Mouse (Mus musculus): ENCODE data around the gene Fam184a.
"Not testable (repeated sequence)": the region's sequence is repeated elsewhere in the genome, so short reads cannot be mapped to it uniquely, and the experiment has no call there.

Fam184a gene

DNA sequence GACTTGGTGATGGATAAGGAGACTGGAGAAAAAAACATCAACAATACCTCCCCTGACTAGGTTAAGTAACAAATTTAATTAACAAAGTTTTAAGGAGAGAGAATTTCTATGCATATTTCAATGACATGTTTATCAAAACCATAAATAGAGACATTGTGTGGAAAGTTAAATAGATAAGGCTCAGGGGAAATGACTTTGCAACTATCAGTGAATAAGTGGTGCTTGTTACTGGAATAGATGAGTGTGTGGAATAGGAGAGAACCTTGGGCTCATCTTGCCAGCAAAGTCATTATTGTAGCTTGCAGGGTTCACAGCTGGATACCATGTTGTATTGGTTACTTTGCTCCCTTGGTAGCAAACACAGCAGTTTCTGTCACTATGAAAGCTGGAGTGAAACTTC is 59.7 kb downstream of the Fam184a start:
- no peak for DNase-seq (ENCODE audit: extremely low read depth, insufficient read length, low spot score)

DNA sequence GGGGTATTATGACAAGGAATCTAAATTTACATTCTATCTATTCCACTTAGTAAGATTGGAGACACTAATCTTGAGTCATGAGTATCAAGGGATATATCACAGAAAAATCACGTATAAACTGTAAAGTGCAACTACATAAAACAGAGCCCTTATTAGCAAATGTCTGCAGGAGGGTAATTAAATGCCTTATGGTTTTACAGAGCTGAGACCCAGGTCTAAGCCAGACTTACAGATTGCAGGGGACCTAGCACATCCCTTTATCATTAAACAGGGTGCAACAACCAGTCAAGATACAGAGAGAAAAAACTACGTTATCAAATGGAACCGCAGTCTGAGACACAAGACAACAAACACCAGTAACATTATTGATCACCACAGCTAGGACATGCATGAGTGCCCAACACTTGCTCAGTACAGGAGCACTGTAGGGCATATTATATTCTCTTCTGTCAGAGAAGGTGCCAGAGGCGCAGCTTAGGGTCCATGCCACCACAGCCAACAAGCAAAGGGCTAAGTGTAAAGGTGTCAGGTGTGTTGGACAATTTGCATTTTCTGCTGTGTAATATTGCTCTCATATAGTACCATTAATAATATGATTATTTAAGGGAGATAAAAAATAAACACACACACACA is 61.9 kb downstream of the Fam184a start:
- no peak for DNase-seq (ENCODE audit: extremely low read depth, insufficient read length, low spot score)

DNA sequence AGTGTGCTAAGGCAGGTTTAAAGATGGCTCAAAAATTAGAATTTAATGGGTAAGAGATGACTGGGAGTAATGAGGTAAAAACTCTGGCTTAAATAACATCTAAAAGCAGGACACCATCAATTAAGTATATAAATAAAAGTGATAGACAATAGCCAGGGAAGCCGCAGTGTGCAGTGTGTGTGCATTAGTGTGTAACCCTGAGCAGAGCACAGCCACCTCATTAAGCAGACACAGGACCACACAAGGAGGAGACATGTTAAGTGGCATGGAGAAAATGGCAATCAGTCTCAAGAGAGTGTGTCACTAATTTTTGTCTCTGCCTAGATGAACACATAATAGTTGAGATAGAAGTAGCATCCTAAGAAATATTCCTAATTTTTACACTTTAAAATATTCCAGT is 62.4 kb downstream of the Fam184a start:
- no peak for DNase-seq (ENCODE audit: extremely low read depth, insufficient read length, low spot score)

DNA sequence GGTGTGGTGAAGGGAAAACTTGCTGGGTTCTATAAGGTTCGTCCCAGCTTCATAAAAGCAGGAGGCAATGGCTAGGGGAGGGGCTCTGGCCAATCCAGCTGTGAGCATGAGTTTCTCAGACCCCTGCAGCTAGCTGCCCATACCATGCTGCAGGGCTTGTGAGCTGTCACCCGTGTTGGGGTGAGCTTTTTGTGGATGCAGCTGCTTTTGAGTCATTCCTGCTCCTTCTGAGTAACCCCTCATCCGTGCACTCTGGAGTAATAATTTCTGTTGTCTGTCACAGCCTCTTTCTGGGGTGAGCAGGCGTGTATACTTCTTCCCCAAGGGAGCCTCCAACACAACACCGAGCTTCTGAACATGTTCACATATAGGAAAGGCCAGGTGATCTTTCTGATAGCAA is 63.0 kb downstream of the Fam184a start:
- no peak for DNase-seq (ENCODE audit: extremely low read depth, insufficient read length, low spot score)

DNA sequence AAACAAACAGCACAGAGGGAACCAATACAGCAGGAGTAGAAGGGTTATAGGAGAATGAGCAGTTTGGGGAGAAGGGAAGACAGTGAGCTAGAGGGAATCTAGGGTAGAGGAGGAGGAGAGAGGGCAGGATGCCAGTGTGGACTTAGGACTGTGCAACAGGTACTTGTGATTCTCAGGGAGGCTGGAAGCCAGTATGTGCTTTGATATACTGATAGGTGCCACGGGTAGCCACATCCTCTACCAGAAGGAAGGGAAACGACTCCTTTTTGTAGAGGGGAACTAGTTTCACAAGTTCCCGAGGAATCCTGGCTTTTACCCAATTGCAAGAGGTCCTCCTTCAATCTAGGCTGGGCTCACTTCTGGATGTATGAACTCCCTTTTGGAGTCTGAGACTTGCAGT is 65.1 kb downstream of the Fam184a start:
- DNase-seq (ENCODE audit: extremely low read depth, insufficient read length, low spot score): no peak

DNA sequence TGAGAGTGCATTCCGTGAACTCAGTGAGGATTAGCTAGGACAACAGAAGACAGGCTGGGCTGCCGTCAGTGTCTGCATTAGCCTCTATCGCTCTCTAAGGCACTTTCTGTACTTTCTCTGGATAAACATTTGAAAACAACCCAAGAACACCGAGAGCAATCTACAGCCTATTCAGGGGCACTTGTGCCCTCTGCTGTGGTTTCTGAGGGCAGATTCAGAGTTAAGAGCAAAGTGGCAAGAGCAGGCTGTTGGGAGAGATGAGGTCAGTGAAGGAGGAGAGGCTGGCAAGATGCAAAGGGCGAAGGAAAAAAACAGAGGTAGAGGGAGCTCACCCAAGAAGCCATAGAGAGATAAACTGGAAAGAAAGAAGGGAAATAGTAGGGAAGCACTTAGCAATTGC is 67.7 kb downstream of the Fam184a start:
- no peak for DNase-seq (ENCODE audit: extremely low read depth, insufficient read length, low spot score)

DNA sequence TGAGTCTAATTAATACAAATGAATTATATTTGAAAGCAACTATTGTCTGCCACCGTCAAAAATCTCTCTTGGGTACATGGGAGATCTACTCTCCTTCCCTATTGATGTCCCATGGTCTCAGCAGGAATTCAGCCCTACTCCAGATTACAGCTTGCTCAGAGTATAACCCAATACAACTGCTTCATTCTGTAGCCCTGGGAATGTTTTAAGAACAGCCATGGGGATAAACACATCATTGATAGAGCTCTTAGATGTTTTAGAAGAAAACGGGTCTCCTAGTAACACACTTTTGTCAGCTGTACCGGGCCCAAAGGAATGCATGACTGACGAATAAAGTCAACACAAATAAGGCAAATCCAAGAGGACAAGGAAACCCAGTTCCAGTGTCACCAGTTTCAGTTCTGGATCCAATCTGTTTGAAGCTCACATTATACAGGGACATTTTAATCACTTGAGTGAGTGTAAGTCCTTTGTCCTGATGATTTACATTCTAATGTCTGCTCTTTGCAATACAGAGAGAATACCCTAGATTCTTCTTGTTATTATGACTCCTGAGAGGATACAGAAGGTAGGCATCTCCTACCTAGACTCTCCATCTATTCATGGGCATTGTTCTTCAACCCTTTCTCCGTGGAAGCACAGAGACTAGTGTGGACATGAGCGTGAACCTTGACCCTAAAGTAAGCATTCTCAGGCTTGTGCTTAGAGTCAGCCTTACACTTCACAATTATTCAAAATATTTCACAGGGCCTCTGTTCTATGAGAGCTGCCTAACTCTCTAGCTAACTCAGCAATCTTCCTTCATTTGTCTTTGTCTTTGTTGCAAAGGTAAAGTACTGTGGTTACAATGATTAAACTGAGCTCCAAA is 71.0 kb downstream of the Fam184a start:
- no peak for DNase-seq (ENCODE audit: extremely low read depth, insufficient read length, low spot score)

DNA sequence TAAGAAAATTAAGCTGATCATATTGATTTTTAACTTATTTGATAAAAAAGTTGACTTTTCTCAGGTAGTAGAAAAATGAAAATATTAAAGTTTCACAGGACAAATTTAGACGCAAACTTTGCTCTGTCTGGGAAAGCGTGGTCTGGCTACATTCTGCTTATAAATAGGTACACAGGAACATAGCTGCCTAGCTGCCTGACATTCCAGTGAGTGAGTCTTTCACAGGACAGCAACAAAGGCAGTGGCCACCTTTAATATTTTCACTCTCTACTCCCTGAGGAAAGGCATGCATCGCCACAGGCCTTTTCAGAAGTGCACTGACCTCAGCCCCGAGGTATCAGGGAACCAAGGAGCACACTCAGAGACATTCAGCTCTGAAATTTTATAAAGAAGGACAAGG is 89.1 kb downstream of the Fam184a start:
- no peak for DNase-seq (ENCODE audit: extremely low read depth, insufficient read length, low spot score)

DNA sequence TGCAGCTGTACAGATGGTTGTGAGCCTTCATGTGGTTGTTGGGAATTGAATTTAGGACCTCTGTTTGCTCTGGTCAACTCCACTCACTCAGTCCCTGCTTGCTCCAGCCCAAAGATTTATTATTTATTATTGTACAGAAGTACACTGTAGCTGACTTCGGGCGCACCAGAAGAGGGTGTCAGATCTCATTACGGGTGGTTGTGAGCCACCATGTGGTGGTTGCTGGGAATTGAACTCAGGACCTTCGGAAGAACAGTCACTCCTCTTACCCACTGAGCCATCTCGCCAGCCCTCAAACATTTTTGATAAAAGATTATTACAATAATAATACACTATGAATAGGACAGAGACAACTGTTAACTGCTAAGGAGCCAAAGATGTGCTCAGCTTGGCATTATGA is 96.7 kb downstream of the Fam184a start:
- not testable (repeated sequence) for DNase-seq (ENCODE audit: extremely low read depth, insufficient read length, low spot score)

DNA sequence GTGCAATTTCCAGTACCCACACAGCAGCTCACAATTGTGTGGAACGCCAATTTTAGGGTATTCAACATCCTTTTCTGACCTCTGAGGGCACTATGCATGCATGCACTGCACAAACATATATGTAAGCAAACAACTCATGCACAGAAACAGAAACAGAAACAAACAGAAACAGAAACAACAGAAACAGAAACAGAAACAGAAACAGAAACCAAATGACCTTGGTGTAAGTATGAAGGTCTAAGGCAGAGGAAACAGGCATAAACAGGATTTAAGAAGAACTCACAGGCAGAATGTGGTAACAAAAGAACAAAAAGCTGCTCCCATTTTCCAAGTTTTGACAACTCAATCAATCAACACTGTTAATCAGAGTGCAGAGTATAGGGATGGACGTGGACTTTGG is 100.2 kb downstream of the Fam184a start:
- DNase-seq (ENCODE audit: extremely low read depth, insufficient read length, low spot score): no peak

DNA sequence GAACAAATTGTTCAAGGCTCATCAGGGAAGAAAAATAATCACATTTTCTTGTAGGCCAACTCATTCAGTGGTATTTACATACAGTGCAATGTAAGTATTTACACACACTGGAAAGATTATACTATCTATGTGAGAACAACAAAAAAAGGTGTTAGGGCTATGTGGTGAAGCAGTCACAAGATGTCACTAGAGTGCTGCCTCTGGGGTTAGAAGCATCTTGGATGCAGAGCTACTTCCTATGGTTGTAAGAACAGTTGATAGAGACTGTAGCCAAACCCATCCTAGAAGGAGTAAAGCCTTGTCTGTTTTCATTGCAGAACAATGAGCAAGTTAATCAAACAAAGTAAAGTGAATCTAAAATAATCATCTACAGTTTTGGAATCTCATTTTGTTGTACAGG is 109.4 kb downstream of the Fam184a start:
- DNase-seq (ENCODE audit: extremely low read depth, insufficient read length, low spot score): no peak

DNA sequence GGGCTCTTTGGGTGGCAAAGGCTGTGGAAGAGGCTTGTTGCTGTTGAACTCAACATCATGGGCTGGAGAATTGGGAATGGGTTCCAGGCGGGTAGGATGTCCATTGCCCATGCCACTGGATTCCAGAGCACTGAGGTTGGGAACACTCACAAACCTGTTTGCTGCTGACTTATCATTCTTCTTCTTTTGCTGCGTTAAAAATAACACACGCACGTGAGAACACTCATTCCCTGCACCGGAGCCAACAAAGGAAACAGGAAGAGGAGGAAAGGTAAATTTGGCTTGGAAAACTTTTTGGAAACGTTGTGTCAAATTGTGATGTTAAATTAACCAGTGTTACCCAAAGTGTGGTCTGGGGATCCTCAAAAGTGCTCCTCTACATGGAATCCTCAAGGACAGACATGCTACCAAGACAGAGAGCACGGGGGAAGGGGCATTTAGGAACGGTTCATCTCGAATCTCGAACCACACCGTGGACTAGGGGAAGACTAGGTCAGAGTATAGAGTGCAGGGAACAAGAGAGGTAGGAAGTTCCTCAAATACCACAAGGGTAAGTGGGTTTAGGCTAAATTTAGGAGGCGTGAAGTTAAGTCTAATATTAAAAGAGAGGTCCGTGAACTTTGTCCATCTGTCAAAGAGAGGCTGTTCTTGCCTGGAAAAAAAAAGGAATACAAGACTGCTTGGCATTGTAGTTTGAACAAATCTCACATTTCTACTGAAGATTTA is 115.5 kb downstream of the Fam184a start:
- DNase-seq (ENCODE audit: extremely low read depth, insufficient read length, low spot score): no peak

DNA sequence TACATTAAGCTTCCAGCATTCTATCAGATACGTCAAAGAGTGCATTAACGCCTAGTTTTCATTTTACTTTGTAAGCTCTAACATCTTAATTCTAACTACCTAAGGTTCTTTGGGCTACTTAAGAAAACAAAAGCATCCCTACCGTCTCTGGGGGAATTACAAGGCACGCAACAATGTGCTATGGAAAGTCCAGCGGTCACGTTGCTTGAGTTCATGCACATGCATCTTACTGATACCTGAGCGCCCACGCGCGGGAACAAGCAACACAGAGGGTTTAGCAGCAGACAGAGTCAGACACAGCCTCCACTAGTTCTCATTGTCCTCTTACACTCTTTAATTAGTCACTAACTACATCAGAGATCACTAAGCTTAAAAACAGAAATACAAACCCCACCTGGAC is 116.8 kb downstream of the Fam184a start:
- no peak for DNase-seq (ENCODE audit: extremely low read depth, insufficient read length, low spot score)

DNA sequence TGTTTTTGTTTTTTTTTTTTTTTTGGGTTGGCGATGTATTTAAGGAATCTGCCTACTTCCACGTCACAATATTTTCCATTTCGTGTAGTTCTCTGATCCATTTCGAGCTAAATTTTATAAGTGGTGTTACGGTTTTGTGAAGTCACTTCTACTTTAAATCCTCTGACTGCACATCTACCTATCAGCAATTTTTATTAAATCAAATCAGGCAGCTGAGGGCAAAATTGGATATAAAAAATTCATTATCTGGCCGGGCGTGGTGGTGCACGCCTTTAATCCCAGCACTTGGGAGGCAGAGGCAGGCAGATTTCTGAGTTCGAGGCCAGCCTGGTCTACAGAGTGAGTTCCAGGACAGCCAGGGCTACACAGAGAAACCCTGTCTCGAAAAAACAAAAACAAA is 120.6 kb downstream of the Fam184a start, which contains the start of gene Mcm9:
Gene Mcm9 (minus strand): TSS at position 101 of the 400 bp plus-strand sequence.
- DNase-seq (ENCODE audit: extremely low read depth, insufficient read length, low spot score): not testable (repeated sequence)

DNA sequence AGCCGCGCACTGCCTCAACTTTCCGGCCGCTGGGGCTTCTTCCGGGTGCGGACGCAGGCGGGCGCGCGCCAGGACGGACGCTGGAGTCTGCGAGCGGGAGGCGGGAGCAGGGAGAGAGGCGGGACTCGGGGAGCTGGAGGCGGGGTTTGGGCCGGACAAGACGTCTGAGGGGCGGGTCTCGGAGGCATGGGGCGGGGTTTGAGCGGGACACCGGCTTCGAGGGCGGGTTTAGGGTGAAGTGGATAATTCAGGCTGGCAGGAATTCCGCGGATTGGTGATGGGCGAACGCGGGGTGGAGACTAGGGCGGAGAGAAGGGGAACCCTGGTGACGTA is 121.0 kb downstream of the Fam184a start:
- peak; percentile 97 for DNase-seq (ENCODE audit: extremely low read depth, insufficient read length, low spot score)

DNA sequence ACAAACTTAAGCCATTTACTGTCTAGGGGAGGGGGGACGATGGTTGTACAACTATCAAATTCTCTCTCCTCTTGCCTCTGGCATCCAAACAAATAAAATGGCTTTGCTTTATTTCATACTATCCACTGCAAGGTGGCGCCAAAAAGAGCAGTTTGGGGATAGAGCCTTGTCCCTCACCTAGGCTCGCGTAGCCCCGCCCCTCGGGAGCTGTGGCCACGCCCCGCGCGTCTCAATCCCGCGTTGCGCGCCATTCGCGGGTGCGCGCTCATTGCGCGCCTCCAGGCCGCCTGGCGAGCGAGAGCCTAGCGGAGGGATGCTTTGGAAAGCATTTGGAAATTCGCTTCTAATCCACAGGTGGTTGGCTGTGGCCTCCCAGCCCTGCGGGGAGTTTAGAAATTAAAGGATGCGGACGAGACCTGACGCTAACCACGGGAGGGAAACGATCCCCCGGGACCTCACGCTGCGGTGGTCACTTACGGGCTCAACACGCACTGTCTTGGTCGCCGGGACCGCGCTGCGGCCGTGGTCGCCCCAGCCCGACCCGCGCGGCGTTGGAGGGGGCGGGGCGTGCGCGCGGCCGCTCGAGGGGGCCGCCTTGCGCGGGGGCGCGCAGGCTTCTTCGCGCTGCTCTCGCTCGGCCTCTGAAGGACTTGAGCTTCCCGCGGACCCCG is 121.5 kb downstream of the Fam184a start:
- DNase-seq (ENCODE audit: extremely low read depth, insufficient read length, low spot score): peak; percentile 91

DNA sequence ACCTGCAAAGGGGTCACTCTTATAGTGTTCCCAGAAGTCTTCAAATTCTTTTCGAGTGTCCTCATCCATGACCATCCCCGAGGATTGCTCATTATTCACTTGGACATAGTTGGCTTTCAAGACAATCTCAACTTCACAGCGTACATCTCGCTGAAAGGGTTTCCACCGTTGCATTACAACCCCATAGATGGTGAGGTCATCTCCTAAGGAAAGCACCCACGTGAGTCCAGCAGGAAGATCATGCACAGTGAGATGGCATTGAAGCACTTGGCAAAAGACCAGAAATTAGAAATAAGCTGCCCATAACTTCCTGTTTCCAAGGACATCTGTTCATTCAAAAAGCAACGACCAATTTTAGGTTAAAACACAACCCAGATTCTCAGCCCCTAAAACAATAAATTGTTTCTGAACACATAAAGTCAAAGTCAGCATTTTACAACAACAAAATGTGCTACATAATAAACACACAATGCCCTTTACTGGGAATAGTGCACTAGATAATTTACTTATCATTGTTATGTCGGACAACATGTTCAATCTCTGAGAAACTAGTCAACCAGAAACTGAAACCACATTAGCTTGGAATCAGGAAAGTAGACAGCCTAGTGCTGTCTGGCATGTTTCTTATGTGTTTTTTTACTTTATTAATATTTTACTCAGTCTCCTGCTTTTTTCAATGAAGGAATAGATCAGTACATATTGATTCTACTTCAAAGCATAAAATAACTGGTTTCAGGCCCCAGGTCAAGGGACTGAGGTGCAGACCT is 134.9 kb downstream of the Fam184a start:
- DNase-seq (ENCODE audit: extremely low read depth, insufficient read length, low spot score): no peak

DNA sequence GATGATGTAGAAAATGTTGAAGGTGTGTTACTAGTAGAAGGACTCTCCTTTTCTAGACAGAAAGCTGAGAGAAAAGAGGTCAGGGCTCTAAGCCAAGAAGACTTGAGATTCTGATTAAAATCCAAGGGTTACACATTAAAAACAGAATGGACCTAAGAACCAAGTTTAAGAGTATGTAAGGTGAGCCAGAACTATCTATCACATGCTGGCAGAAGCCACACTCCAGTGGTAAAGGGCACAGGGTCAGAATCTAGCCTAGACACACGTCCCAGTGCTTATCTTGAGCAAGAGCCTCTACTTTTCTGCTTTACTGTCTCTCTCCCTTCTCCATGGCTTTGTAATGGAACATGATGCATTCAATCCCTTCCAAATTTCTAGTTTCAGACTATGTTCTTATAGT is 137.0 kb downstream of the Fam184a start:
- no peak for DNase-seq (ENCODE audit: extremely low read depth, insufficient read length, low spot score)

DNA sequence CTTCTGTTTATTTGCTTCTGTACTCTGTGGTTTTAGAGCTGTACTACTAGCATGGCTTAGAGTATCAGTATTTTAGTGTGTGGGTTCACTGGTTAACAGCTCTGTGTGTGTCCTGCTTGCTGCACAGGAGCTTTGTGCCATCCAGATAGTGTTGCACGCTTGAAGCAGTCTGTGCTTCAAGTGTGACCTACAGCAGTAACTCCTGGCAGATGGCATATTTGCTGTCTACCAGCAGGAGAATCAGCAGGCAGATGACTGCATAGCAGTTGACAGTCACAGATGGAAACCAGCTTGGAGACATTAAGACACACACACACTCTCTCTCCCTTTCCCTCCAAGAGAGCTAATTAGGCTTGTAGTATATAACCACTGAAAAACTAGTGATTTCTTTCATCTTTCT is 138.8 kb downstream of the Fam184a start:
- DNase-seq (ENCODE audit: extremely low read depth, insufficient read length, low spot score): no peak

DNA sequence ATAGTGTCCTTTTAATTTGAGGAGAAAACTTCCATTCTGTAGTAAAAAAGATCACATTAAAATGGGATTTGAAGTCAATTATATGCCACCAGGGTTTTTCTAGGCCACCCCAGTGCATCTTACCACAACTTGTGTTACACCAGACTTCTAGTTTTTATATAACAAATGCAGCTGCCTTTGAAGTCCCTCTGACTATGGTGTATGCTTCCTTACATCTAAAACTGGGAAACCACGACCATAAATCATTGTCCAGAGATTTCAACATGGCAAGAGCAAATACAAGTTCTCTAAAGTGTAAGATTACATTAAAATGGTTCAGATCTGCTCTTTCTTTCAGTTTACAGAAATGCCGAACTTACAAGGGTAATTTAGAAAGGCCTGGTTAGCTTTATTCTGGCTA is 142.6 kb downstream of the Fam184a start:
- DNase-seq (ENCODE audit: extremely low read depth, insufficient read length, low spot score): no peak
